Mouse (Mus musculus): ENCODE results near the gene Rbm6.

The Rbm6 gene

GRCm38 (mm10) chr9:107873137-107873536 lies at the start of gene Rbm6:
Rbm6 (minus strand) TSS chr9:107873237.
- DNase-seq = no peak

- DNase-seq = no peak
Observed at GRCm38 (mm10) chr9:107919441-107919840, 46.4 kb upstream of the Rbm6 start.

DNA sequence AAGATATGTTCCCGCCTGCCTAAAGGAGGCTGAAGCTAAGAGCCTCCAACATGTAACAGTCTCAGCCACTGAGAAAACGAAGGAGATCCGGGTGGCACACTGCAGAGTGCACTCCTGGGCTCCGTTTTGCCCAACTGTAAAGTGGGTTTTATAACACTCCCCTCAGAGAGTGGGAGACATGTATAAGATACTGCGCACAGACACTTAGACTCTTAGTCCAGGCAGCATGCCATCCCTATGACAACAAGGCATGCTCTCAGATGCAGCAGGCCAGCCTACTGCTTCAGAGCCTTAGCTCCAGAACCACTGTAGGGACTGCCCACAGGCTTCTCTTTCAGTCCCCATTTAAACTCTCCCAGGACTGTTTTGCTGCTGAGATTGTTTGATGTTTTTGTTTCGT lies 45.8 kb upstream of the Rbm6 start:
- no peak for DNase-seq

GRCm38 (mm10) chr9:107917895-107918608 lies 45.0 kb upstream of the Rbm6 start:
- no peak for DNase-seq

- DNase-seq = no peak
Observed at GRCm38 (mm10) chr9:107914764-107915420, 41.9 kb upstream of the Rbm6 start.

- DNase-seq = no peak
Observed at GRCm38 (mm10) chr9:107910025-107910769, 37.2 kb upstream of the Rbm6 start.

DNA sequence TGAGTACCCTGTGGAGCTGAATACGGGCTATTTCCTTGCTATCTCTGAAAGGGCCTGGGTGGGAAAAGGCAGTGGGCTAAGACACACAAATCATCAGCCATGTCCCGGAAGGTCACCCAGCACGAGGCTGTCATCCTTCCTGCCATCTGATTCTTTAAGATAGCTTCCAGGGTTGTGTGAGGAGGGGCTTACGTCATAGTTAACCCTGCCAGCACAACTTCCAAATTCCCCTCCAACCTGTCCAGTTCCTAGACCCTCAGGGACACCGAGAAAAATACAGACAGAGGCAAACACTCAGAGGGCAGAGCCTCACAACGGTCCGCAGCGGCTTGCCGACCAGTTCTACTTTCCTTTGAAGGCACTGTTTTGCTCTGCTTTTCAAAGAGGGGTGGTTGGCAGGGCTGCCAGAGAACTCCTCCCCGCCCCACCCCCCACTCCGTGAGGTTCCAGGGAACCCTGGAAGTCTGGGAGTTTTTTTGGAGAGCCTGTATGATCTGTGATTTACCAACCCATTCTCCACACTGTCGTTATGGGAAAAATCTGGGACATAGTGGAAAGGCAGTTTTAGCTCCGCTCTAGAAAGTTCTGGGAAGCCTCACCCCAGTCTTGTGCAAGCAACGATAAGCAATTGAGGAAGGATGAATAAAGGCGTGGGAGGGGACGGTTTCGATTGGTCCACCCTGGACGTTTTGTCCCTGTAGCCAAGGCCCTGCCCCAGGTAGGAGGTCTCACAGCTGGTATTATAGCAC lies 35.5 kb upstream of the Rbm6 start:
- DNase-seq = no peak

GRCm38 (mm10) chr9:107907801-107908120 lies 34.7 kb upstream of the Rbm6 start:
- no peak for DNase-seq

- DNase-seq = no peak
Observed at GRCm38 (mm10) chr9:107906967-107907800, 34.1 kb upstream of the Rbm6 start.

GRCm38 (mm10) chr9:107906252-107906966 lies 33.4 kb upstream of the Rbm6 start, which contains the start of gene Mst1r:
Mst1r (plus strand) TSS chr9:107906873.
- DNase-seq = peak; percentile 89

- peak; percentile 87 for DNase-seq
Observed at GRCm38 (mm10) chr9:107904726-107905125, 31.7 kb upstream of the Rbm6 start.

DNA sequence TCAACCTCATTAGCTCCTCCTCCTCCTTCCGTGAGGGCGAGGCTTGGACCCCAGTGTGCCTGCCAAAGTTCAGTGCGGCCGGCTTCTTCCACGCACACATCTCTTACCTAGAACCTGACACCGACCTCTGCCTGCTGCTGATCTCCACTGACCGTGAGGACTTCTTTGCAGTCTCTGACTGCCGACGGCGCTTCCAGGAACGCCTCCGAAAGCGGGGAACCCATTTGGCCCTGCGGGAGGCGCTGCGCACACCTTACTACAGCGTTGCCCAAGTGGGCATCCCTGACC lies 28.5 kb upstream of the Rbm6 start:
- DNase-seq = no peak

GRCm38 (mm10) chr9:107900840-107901626 lies 28.0 kb upstream of the Rbm6 start:
- peak; percentile 67 for DNase-seq

DNA sequence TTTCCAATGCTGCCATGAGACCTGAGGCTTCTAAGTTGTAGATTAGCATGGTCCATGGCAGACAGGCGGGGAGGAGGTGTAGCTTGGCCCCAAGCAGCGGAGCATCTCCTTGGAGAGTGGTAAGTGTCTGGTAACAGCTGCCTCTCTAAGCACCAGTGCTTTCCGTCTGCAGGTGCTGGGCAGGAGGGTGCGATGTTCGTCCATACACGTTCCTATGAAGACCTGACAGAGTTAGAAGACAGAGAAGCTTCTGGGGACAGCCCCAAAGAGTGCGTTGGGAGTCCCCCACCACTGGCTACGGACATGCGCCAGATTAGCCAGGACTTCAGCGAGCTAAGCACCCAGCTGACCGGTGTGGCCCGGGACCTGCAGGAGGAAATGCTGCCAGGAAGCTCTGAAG lies 26.8 kb upstream of the Rbm6 start:
- no peak for DNase-seq

- no peak for DNase-seq
Observed at GRCm38 (mm10) chr9:107898563-107898962, 25.5 kb upstream of the Rbm6 start.

- DNase-seq = peak; percentile 43
Observed at GRCm38 (mm10) chr9:107891023-107891422, 18.0 kb upstream of the Rbm6 start.

DNA sequence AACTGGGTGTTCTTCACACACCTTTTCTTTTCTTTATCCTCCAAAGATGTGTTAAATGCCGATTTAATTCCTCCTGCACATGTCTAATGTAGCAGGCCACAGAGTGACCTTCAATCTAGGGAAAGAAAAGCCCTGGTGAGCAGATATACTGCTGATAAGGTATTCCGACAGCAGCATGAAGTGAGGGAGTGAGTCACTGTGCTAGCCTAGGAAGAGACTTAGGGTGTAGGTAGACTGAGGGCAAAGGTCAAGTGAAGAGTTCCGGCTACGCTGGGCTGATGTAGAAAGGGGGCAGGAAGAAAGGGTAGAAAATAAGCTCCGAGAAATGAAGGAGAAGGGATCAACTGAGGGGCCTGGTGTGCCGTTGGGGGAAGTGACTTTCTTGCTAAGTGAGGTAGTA lies 17.2 kb upstream of the Rbm6 start:
- no peak for DNase-seq

- DNase-seq = peak; percentile 53
Observed at GRCm38 (mm10) chr9:107888267-107888850, 15.3 kb upstream of the Rbm6 start.

DNA sequence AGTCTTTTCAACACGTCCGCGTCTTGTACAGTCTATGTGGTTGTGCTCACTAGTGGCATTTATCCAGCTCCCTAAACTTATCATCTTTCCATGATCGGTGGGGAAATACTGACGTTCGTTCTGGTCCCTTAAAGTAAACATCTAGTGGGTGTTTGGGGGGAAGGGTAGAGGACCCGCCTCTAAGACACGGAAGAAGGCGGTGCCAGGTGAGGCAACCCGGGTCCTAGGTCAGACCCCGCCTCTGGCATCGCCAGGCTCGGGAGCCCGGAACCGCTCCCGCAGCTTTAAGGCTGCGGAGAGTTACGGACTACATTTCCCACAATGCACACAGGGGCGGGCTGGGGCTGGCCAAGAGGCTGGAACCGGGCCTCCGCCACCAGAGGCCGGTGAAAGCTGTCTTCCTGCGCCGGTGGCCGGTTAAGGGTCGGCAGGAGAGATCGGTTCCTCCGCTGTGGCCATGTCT lies 14.8 kb upstream of the Rbm6 start, which contains the start of gene Mon1a:
TSS of gene Mon1a (plus strand) at position 348 of the 463 bp plus-strand sequence.
- DNase-seq = peak; percentile 93

DNA sequence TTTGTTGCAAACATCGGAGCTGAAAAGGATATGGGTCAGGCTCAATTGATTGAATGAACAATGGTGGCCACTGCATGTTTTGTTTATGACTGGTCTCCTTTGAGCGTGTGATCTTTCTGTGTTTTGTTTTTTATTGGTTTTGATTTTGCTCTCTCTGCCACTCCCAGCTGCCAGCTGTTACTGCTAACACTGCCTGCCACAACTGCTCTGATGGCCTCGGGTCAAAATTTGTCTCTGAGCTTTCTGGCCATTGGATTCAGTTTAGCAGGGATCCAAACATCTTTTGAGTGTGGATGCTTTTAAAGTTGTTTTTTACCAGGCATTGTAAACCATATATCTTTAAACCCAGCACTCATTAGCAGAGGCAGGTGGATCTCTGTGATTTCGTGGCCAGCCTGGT lies 7.4 kb upstream of the Rbm6 start:
- no peak for DNase-seq
